Mouse (Mus musculus) testis, postnatal 14 days (tissue): Measurements from ENCODE around the gene Stpg4.

Experiments
- DNase-seq: peaks from one replicate; pipeline ENCODE4 v3.0.0; 2021; ENCODE audit warnings: low spot score

Stpg4 gene

DNA sequence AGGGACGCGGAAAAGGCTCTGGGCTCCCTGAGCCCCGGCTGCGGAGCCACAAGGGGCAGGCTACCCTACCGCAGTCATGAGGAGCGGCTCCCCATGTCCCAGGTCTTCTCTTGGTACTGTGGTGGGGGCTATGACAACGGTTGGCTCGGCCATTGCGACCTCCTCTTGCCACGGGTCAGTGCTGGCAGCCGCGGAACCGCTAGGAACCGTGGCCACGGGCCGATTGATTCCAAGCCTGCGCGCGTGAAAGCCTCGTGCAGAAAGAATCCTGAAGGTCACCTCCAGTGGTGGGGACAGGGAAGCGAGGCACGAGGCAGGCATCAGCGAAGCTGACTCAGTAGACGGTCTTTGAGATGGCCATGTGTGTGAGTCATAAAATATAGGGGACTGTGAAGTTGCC, at the start of gene Stpg4:
Gene Stpg4 (minus strand): TSS at position 231 of the 400 bp plus-strand sequence.
- DNase-seq = no peak

DNA sequence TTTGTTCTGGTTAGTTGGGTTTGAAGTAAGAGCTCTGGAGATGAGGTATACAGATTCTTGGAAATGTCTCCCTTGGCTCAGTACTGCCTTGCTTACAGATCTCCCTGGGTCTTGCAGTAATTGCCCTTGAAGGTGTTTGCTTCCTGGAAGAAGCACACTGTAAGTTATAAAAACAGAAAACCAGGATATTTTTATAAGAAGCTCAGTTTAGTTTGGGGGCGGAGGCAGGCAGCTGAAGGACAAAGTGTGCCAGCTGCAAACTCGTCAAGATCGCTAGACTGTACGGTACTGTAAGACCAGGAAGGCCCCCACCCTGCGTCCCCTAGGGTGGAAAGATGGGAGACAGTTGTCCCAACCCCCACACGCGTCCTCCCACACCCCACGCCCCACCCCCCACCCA, 47.8 kb upstream of the Stpg4 start:
- DNase-seq = no peak

DNA sequence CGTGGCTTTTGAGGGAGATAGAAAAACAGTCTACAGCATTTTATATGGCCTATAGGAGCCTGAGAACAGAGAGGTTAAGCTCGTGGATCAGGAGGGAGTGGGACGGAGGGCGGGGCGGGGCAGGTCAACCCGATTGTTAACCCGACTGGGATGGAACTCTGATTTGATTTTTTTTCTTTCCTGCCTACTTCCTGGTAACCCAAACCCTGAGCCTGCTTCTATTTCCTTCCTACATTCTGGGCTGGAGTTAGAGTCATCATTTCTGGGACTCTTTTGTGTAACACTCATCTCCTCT, 46.9 kb upstream of the Stpg4 start:
- no peak for DNase-seq

DNA sequence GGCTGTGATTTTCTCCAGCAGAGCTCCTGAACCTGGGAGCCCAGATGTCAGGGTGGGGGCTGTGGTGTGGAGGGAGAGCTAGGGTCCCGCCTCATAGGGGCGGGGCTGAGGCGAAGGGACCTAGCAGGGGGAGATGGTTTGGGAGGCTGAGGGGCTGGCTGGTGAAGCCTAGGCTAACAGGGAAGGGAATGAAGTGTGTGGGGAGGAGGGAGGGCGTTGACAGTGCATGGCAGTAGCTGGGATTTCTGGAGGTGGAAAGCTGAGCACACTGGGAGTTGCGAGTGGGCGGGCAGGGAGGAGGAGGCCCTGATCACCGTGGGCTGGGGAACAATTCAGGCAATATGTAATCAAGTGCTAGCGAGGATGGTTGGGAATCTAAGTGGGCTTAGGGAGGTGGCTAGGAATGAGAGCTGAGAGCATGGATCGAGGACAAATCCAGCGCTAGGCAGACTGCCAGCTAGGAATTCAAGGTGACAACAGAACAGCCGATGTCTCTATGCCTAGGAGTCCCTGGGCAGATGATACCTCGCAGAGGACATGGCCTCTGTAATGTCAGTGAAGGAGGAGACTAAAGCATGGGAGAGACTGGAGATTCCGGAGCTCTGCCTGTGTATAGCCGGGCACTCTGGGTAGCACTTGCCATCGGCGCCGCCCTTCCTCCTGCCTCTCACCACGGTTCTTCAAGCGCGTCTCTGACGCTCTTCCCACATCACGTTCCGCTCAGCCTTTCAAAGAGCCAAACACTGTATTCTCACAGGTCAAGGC, 46.4 kb upstream of the Stpg4 start:
- peak; percentile 66 for DNase-seq

DNA sequence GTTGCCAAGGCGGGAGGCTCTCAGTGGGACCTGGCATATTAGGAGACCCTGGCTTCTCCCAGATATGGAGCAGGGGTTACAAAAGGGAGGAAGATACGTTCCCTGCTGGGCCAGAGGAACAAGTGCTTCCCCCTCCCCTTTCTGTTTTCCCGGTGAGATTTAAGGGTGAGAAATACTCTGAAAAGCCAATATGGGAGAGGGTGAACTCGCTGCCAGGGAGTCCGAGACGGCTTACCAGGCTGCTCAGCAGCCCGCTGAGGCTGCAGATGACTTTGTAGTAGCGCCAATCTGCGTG, 45.8 kb upstream of the Stpg4 start:
- no peak for DNase-seq

DNA sequence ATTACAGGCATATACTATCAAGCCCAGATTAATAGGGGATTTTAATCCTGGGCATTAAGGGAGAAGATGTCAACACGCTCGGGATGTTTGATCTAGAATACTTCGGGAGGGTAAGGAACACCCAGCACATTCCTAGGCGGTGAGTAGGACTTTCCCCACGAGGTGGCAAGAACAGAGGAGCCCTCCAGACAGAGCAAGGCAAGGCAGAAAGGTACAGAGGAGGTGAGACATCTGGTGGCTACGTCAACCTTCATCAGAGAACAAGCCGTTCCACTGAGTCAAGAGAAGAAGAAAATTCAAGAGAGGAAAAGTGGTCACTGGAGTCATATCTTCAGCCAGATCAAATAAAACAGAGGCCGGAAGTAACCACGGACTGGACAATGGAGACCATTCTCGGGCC, 45.3 kb upstream of the Stpg4 start:
- DNase-seq = no peak

DNA sequence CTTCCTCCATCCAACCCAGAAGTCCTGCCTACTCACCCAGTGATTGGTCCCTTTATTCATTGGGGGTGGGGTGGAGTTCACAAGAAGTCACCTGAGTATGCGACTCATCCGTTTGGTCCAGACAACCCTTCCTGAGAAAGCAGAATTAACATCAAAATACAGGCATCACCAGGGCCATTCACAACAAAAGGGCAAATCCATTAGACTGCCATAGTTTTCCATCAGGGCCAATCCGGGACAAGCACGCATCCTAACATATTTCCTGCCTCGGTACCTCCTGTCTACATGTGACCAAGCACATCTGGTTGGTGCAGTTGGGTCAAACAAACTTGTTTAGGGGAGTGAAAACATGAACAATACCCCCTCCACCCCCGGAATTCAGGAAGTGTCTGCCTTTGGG, 44.1 kb upstream of the Stpg4 start:
- DNase-seq = no peak

DNA sequence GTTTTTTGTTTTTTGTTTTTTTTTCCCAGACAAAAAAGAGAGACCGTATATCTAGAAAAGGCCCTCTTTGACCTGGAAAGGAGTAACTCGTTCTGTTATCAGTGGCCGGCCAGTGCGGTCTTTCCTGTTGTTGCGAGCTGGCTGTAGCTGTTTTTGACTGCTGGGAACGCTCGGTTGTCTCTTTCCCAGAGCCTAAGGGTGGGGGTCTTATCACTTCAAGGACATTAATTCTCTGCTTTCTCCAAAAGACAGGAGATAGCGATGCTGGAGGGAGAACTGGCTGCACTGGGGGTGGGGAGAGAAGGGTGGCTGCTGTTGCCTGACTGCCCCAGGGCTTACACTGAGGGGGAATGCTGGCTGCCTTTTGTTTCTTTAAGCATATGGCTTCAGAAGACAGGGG, 43.3 kb upstream of the Stpg4 start:
- peak; percentile 68 for DNase-seq

DNA sequence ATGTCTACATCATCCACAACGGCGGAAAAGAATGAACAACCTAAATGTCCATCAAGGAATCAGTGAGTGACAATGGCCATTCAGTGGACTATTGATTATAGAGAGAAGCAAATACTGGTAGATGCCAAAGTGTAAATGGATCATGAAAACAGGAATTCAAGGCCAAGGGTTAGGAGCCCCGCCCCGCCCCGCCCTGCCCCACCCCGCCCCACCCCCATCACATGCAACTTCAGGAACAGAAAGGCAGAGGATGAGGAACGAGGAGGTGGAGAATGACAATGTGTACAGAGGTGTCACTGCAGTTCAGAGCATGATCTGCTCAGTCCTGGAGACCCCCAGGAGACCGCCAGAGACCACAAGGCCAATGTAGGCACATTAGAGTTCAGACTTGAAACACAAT, 42.7 kb upstream of the Stpg4 start:
- no peak for DNase-seq

DNA sequence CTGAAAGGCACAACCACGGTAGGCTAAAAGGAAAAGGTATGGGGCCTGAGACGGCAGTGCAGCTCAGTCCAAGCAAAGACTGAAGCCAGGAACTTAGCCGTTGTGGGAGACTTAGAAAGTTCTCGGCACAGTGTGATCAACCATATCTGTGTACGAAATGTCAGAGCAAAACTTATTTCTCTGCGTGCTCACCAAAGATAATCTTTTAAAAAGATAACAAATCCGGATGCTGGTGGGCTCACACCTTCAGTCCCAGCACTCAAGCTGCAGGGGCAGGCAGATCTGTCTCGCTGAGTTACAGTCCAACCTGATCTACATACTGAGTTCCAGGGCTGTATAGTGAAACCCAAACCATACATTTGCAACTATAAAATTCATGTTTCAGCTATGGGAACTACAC, 41.9 kb upstream of the Stpg4 start:
- DNase-seq = no peak

DNA sequence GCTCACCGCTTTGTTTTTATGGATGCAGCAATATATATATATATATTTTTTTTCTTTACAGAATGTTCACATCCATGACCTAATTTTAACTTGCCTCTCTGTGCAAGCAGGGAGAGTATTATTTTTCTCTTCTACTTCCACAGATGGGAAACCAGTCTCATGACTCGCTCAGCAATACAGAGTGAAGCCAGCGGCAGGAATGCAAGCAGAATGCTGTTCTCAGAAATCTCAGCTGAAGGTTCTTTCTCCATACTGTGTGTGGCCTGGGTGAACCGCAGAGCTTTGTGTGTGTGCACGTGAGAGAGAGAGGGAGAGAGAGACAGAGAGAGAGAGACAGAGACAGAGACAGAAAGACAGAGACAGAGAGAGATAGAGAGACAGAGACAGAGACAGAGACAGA, 41.1 kb upstream of the Stpg4 start:
- no peak for DNase-seq

DNA sequence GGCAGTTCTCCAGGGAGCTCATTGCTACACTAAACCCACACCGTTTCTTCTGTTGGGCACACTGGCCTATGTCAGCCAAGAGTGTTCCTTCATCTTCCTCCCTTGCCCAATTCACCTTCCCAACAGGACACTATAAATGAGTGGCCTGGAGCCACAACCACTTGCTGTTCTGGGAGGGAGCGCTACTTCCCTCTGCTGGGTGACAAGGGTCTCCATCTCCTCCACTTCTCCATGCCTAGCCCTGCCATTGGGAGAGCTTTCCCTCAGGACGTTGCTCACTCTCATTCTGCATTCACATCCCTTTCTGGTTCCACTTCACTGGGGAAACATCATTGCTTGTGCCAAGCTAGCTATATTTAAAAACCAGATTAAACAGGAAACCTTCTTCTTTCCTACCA, 34.0 kb upstream of the Stpg4 start:
- DNase-seq = no peak

DNA sequence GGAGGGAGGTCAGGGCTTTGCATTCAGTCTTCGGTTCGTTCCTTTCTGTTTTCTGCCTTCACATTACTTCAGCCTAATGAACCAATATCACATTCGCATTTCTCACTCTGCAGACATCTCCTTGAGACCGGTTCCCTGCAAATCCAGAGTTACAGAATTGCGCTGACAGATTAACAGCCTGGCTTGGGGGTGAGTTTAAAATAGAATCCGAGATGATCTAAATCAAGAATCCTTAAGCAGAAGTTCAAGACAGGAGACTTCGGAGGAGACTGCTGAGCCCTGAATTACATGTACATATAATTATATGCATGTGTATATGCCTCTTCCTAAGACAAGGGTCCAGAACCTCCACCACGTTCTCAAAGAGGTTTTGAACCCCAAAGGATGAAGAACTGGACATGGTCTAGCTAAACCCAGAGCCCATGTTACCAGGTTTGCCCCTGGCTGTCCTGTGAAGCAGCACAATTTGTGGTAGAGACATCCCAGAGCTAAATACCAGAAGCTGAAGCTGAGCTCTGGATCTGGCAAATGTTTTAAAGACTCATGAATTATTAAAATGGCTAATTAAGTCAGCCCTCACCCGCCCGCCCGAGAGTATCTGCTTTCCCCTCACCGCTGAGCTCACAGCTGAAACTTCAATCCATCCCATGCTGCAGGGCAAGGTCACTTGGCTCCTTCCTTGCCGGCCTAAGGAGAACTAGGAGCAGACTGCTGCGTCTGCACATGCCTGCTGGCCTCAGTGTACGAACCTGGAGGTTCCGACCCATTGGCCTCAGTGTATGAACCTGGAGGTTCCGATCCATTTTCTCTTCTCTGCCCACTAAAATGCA, 33.3 kb upstream of the Stpg4 start:
- no peak for DNase-seq

DNA sequence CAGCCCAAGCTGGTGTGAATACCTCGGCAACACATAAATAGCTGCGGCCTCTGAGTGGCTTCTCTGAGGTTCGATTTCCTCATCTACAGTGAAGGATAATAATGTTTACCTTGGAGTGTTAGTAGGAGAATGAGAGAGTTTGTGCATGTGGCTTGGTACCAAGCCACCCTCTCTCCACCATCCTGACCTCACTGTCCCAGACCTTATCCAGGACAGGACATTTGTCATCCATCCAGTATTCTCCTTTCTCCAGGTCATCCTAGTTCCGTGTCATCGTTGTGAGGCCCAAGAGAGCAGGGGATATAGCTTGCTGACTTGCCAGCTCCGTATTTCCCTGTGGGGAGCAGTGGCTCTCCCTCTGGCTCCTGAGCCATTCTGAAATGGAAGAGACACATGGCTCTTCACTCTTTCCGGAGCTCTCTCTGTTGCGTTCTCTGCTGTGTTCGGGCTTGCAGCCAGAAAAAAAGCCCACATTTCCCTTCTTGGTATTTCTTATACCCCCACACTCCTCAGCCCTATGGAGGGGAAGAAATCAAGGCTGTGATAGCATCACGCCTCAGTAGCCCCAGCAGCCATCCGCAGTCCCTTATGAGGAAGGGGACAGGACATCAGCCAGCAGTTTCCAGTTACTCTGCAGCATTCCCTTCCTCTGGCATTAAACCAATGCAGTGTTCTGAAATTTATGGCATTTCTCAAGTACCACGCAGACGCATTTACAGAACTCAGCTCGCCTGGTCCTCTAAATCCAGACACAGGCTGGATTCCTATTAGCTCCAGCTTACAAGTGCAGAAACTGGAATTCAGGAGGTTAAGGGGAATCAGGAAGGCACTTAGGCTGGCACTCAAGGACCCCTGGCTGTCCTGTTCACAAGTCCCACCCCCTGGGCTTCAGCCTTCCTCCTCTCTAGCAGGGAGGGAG, 32.5 kb upstream of the Stpg4 start:
- no peak for DNase-seq

DNA sequence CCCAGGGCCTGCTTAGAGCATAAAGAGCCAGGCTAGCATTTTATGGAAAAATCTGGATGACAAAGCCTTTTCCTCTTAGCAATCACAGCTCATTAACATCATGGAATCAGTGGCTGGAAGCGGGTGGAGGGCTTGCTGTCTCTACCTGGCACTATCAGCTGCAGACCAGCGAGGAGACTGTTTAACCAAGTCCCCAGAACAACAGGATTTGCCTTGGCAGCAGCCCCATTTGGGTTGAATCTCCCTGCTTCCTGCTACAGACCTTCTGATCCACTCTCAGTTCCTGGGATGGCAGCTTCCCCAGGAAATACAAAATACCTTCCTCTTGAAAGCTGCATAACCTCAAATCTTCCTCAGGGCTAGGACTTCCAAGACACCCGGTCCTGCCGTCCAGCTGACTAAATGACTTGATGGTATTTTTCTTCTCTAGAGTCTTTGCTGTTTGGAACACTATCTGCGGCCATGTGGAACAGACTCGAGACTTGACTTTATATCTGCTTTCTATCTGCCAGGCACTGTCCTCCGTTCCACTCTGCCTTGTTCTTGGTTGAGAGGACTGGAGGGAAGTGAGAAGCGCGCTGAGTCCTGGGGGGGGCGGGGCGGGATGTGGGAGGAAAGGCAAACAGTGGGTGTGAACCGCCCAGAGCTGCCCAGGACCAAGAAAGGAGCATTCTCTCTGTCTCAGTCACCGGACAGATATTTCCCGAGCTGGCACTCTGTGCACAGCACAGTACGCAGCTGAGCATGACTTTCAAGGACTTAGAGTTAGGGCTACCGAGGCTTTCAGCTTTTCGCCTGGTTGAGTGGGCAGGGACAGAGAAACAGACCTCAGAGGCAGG, 31.6 kb upstream of the Stpg4 start:
- peak; percentile 57 for DNase-seq

DNA sequence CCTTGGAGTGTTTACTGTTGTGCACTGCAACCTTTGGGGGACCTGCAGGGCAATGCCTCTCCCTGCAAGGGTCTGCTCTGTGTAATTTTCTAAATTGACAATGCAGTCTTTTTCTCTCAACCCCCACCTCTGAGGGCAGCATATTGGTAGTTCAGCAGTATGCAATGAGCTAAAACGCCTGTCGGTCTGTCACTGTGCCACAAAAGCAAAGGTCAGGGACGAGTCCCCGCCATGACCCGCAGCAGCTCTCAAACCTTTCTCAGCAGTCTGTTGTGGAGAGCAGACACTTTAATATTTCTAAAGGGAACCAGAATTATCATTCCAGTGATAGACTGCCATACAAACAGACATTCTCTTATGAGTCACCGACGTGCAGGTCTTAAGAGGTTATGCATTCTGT, 30.4 kb upstream of the Stpg4 start:
- no peak for DNase-seq

DNA sequence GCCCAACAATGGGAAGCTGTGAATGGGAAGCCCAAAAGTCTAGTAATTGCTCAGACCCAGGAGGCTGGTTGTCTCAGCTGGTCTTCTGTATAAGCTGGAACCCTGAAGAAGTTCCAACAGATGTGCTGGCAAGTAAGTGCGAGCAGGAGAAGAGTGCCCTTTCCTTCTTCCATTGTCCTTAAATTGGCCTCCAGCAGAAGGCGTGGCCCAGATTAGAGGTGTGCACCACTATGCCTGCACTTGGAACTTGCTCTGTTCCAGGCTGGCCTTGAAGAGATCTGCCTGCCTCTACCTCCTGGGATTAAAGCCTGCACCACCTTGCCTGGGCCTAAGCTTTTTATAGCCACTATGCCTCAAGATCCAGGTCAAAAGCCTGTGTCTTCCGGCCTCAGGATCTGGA, 26.6 kb upstream of the Stpg4 start:
- no peak for DNase-seq

DNA sequence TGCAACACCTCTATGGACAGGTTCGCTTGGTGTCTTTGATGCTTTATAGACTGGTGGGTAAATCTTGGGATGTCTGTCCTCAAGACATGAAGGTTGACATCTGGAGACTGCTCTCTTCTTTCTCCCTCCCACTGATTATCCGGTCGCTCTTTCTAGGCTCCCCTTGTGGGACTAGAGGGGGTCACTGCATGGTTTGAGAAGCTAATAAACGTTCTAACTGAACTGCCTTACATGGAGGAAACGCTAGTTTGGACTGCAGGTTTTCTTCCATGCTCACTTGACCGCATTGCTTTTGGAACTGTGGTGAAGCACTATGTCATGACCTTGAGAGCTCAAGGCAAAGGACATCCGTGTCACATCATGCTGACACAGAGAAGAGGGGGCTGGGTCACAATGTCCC, 25.8 kb upstream of the Stpg4 start:
- DNase-seq = no peak

DNA sequence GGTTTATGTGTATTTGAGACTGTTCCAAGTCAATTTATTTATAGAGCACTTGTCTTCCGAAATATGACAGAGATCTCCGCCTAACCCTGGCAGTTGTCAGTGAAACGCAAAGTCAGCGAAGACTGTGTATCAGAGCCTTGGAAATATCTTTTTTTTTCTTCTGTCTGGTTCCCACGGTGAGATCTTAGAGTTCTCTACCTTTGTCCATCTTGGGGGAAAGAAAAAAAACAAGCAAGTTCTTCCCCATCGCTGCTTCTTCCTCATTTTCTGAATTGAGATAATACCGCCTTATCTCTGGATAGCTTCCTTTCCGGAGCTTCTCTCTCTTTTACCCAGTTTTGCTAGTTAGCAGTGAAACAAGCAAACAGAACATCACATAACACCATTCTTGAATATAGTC, 21.3 kb upstream of the Stpg4 start:
- DNase-seq = no peak

DNA sequence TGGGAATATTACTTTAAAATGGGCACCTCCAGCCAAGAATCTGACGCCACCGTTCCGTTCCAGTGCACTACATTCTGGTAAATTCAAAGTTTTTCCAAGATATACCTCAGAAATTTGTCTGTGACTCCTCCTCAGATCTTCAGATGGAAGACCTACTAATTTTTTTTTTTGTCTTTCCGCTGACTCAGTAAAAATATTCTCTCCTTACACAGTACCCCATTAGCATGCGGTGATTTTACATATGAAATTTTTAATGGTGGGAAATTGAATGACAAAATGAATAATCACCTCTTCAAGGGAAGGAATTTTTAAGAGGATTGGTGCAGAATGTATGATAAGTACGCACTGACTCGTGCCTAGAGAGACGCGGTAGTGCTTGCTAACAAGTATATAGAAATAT, 20.8 kb upstream of the Stpg4 start:
- no peak for DNase-seq

DNA sequence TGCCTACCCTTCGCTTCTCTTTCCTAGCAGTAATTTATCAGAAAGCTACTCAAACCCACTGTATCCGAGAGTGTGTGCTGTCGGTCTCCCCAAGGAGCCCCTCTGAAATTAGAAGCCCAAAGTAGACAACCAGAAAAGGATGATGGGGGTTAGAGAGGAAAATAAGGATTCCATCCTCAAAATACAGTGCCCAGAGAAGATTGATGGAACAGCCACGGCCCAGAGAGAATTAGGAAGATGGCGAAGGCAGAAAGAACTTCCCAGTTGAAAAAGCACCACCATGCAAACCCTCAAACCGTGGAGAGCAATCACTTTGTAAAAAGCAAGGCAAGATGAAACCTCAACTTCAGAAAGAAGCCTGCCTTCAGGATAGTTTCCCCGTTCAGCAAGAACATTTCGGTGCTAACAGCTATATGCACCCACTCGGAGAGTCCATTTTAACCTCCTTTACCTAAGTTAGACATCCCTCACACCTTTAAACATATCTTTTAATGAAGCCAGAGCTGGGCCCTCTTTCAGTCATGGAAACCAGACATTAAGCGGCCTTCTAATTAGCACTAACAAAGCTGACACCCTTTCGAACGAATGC, 20.2 kb upstream of the Stpg4 start:
- no peak for DNase-seq
